Mouse (Mus musculus) embryo, embryonic 11 days (tissue): Measurements from ENCODE around the gene Zc2hc1b.

ENCODE experiments used
- DNase-seq: peaks from one replicate; pipeline ENCODE4 v3.0.0-alpha.2; 2015

Zc2hc1b gene

DNA sequence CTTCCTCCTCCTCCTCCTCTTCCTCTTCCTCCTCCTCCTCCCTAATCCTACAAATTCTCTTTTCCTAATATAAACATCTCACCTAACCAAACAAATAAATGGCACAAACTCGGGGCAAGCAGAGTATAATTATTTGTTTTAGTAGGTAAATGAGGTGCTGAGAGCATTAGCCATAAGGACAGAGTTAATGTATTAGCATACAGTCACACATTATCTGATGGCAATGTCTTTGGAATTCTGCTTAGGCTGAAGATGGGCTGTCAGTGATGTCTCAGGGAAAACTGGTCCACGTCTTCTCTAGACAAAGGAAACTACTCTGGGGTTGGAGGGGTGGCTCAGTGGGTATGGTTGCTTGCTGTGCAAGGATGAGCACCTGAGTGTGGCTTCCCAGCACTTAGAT lies 6.4 kb downstream of the Zc2hc1b start:
- no peak for DNase-seq

DNA sequence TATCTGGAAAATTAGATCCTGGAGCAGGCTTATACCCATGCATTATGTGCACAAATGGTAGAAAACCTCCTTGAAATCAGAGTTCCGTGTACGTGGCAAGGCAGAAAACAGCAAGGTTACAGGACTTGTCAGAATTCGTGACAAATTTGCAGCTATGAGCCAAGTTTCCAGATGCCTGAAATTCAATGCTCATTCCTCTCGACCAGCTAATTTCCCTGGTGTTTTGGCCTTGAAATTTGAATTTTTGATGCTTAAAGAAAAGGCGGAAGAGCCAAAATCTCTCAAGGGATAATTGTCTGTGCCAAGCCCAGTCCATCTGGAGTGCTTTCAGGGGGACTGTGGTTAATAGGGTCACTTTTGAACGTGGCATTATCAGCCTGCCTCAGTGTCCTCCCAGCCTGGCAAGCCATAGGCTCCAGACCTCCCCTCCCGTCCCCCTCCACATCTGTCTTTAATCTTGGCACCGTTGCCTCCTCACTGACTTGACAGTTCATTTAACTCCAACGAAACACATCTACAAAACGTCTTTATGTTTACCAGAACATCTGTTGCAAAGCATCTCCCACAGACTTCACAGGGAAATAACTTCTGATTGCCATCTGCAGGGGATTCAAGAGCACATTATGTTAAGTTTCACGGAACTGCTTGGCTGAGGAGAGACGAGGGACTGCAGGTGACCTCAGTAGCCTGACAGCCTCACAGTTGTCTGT lies 6.9 kb downstream of the Zc2hc1b start:
- DNase-seq = peak; percentile 57

GRCm38 (mm10) chr10:13168461-13168860 lies 9.4 kb downstream of the Zc2hc1b start:
- no peak for DNase-seq

GRCm38 (mm10) chr10:13162031-13162430 lies 15.8 kb downstream of the Zc2hc1b start:
- DNase-seq = no peak

DNA sequence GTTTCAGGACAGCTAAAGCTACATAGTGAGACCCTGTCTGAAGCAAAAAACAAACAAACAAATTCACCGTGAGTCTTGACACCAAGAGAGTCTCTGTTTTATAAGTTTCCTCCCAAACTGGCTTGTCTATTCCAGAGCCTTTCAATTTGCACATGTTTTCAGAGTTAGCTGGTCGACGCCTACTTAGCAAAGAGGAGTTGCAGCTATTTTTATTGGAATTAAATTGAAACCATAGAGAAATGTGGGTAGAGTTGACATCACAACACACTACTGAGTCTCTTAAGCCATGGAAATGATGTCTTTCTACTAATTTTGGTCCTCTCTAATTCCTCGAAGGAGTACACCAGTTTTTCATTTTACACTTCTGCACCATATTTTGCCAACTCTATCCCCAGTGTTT lies 16.9 kb downstream of the Zc2hc1b start:
- DNase-seq = no peak

DNA sequence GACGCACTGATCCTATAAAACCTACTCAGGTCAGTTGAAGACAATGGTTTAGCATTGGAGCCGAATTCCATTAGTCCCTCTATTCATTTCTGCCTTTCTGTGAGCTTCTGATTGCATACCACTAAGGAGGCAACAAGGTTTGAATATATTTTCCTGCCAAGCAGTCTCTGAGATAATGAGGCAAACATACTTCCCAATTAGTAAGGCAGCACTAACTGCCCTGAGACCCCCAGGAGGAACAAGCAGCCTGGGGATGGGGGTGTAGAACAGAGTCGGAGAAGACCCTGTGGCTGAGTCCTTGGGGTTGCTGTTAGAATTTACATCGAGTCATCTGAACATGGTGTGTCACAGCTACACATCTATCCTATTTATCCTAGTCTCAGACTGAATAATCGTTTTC lies 22.4 kb downstream of the Zc2hc1b start:
- DNase-seq = no peak

DNA sequence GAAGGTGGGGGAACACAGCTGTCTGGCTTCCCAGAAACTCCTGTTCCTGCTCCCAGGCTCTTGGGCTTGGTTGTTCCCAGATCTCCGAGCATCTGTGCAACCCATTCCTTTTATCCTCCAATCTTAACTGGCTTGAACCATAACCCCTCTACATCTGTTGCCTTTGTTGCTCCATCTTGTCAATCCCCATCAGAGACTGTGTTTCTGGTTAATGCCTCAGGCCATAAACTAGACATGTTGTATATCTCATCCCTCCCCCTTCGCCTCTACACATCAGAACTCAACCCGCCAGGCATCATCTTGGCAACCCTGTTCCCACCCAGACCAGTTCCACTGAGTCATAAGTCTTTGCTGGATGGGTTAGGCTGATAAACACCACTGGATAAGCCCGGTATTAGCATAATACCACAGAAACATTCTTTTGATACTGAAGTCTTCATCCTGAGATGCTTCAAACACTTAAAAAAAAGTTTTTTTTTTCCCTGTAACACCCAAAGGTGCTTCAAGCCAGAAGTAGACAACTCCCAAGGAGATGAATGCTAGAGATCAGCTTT lies 24.9 kb downstream of the Zc2hc1b start:
- DNase-seq = no peak

GRCm38 (mm10) chr10:13151353-13151752 lies 26.5 kb downstream of the Zc2hc1b start:
- no peak for DNase-seq

GRCm38 (mm10) chr10:13150435-13150834 lies 27.4 kb downstream of the Zc2hc1b start:
- DNase-seq = no peak

- DNase-seq = no peak
These were observed 37.4 kb downstream of the Zc2hc1b start for GRCm38 (mm10) chr10:13140434-13140833.

- no peak for DNase-seq
These were observed 39.9 kb downstream of the Zc2hc1b start for GRCm38 (mm10) chr10:13137906-13138305.

- no peak for DNase-seq
These were observed 42.1 kb downstream of the Zc2hc1b start for GRCm38 (mm10) chr10:13135751-13136150.

GRCm38 (mm10) chr10:13135276-13135675 lies 42.5 kb downstream of the Zc2hc1b start:
- no peak for DNase-seq

GRCm38 (mm10) chr10:13133850-13134249 lies 44.0 kb downstream of the Zc2hc1b start:
- DNase-seq = no peak

DNA sequence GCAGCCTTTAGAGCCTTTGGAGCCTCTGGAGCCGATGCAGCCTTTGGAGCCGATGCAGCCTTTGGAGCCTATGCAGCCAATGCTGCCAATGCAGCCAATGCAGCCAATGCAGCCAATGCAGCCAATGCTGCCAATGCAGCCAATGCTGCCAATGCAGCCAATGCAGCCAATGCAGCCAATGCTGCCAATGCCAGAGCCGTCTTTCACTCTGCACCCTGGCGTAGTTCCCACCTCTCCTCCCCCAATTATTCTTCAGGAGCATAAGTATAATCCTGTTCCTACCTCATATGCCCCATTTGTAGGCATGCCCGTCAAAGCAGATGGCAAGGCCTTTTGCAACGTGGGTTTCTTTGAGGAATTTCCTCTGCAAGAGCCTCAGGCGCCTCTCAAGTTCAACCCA lies 49.9 kb downstream of the Zc2hc1b start:
- DNase-seq = no peak

- peak; percentile 41 for DNase-seq
These were observed 50.5 kb downstream of the Zc2hc1b start for GRCm38 (mm10) chr10:13127335-13127734.

- no peak for DNase-seq
These were observed 52.0 kb downstream of the Zc2hc1b start for GRCm38 (mm10) chr10:13125811-13126210.

DNA sequence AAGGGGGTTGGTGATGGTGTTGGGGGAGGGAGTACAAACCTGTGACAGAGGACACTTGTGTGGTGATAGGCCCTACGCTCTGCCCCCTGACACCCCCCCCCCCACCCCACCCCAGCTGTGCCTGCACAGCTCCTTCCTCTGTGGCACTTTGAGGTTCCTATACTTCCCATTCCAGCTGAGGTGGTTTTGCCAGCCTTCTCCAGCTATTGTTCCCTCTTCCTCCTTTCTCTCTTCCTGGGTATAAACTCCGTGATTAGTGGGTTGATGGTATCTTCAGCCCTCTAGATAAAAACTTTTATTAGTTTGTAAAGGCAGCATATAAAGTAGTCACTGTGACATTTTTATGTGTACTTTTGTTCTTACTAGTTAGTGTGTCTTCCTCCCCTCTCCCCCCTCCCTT lies 58.5 kb downstream of the Zc2hc1b start:
- DNase-seq = no peak

DNA sequence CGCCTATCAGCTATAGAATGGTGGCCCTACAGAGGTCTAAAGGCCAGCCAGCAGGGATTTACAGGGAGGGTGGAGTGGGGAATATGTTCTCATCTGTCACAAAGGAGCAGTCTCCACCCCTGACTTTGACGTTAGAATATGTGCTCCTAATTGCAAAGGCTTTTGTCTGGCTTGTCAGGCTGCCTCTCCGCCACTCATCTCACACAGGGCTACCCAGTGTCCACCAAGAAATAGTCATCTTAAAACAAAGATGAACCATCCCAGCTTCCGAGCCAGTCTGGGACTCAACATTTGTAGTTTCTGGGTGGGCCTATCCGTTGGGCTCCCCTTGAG lies 59.1 kb downstream of the Zc2hc1b start:
- peak; percentile 54 for DNase-seq

- DNase-seq = no peak
These were observed 59.6 kb downstream of the Zc2hc1b start for GRCm38 (mm10) chr10:13118024-13118769.

DNA sequence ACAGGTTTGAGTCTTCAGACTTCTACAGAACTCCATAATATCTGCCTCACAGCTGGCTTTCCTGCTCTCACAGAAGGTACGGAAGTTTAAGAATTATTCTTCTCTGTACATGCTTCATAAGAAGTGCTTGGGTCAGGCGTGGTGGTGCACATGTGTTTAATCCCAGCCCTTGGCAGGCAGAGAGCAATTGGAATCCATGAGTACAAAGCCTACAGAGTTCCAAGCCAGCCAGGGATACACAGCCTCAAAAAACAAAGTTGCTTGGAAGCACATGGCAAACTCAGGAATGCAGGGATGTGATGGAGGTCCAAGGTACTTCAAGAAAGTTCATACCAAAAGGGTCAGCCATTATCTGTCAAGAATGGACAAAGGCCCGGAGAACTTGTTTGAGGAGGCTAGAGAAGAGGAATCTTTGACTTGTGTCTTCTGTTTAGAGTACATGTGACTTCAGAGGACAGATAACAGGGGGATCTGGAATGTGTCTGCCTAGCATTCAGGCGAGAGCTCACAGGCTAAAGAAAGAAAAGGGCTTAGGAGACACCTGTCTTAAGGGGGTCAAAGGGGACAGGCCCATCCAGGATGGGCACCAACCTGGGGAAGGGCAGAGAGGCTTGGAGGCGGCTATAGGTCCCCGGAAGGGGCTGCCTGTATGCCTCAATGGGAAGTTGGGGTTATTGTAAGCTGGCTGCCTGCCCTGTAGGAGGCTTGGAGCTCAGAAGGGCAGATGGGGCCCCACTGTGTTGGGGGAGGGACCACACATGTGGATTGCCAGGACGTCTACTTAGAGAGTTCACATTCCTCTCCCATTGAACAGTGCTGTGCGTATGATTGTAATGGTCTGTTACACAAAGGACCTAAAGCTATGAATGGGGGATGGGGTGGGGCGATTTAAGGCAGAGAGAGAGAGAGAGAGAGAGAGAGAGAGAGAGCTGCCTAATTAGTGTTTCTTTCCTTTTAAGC lies 60.8 kb downstream of the Zc2hc1b start:
- DNase-seq = peak; percentile 78

DNA sequence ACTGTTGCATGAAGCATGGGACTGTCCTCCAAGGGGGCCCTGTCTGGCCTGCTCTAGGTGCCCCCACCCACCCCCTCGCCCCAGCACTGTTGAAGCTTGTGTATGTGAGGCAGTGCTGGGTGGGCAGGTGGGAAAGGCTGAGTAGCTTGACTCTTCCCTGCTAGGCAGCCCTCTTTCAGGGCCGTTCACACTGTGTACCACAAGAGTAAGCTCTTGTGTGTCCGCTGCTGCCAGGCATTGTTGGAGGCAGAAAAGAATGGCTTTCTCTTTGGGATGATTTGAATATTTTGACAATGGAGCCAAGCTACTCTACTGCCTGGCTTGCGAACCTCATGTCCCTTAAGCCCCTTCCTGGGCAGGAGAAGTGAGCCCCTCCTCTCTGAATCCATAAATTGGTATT lies 62.8 kb downstream of the Zc2hc1b start:
- peak; percentile 62 for DNase-seq

- no peak for DNase-seq
These were observed 64.2 kb downstream of the Zc2hc1b start for GRCm38 (mm10) chr10:13113641-13114040.
